Mouse (Mus musculus) cerebellum, postnatal 14 days (tissue): Measurements from ENCODE around the gene Bphl.

ENCODE experiments used
- DNase-seq, 2 experiments: peaks; one replicate each; pipeline ENCODE4 v3.0.0; 2021; ENCODE audit warnings: mixed read lengths in 2 of 2

The Bphl gene

GRCm38 (mm10) chr13:34089358-34089757, 52.0 kb downstream of the Bphl start:
- DNase-seq: no peak

GRCm38 (mm10) chr13:34095542-34096435, 58.4 kb downstream of the Bphl start:
- peak in 1 of 2 experiments; percentile 26 for DNase-seq

- no peak for DNase-seq
These were observed 59.1 kb downstream of the Bphl start for GRCm38 (mm10) chr13:34096455-34096854.

GRCm38 (mm10) chr13:34097086-34097485, 59.7 kb downstream of the Bphl start:
- DNase-seq: no peak

GRCm38 (mm10) chr13:34100733-34101132, 63.3 kb downstream of the Bphl start:
- no peak for DNase-seq

GRCm38 (mm10) chr13:34101247-34101646, 63.9 kb downstream of the Bphl start:
- no peak for DNase-seq

- no peak for DNase-seq
These were observed 64.5 kb downstream of the Bphl start for GRCm38 (mm10) chr13:34101908-34102307.

- no peak for DNase-seq
These were observed 68.0 kb downstream of the Bphl start for GRCm38 (mm10) chr13:34105364-34105763.

- no peak for DNase-seq
These were observed 68.9 kb downstream of the Bphl start for GRCm38 (mm10) chr13:34106256-34106655.

- no peak for DNase-seq
These were observed 69.6 kb downstream of the Bphl start for GRCm38 (mm10) chr13:34106999-34107398.

- no peak for DNase-seq
These were observed 71.8 kb downstream of the Bphl start for GRCm38 (mm10) chr13:34109035-34109676.

GRCm38 (mm10) chr13:34109677-34110058, 72.3 kb downstream of the Bphl start:
- DNase-seq: no peak

GRCm38 (mm10) chr13:34111019-34111418, 73.6 kb downstream of the Bphl start:
- no peak for DNase-seq

- no peak for DNase-seq
These were observed 74.5 kb downstream of the Bphl start for GRCm38 (mm10) chr13:34111878-34112277.

- no peak for DNase-seq
These were observed 75.1 kb downstream of the Bphl start for GRCm38 (mm10) chr13:34112369-34113081.

GRCm38 (mm10) chr13:34113086-34113485, 75.7 kb downstream of the Bphl start:
- no peak for DNase-seq

GRCm38 (mm10) chr13:34114654-34115053, 77.3 kb downstream of the Bphl start:
- DNase-seq: no peak

GRCm38 (mm10) chr13:34116508-34116907, 79.1 kb downstream of the Bphl start:
- DNase-seq: no peak

- DNase-seq: no peak
These were observed 81.4 kb downstream of the Bphl start for GRCm38 (mm10) chr13:34118816-34119215.

- DNase-seq: no peak
These were observed 82.0 kb downstream of the Bphl start for GRCm38 (mm10) chr13:34119406-34119805.

GRCm38 (mm10) chr13:34120536-34120935, 83.1 kb downstream of the Bphl start:
- DNase-seq: no peak
